Mouse (Mus musculus): ENCODE data around the gene Gm10260.

Gm10260 gene

DNA sequence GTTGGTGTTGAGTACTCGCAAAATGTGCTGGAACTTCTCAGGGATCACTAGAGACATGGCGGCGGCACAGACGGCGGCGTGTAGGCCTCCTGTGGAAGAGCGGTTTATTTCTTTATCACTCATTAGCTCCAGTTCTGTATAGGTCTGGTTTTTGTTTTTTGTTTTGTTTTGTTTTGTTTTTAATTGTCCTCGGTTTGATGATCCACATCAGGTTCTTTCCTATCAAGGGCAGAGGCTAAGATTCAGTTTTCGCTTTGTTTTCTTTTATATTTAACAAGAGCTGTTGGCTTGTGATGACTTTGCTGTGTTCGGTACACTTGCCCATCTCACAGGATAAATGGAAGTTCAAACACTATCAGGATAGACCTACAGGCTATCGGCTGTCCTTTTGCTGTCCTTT lies at the start of gene Gm10260:
Gene Gm10260 (minus strand): TSS at position 101 of the 400 bp plus-strand sequence.
- DNase-seq (ENCODE audit: low spot score in 2 of 2) = no peak

DNA sequence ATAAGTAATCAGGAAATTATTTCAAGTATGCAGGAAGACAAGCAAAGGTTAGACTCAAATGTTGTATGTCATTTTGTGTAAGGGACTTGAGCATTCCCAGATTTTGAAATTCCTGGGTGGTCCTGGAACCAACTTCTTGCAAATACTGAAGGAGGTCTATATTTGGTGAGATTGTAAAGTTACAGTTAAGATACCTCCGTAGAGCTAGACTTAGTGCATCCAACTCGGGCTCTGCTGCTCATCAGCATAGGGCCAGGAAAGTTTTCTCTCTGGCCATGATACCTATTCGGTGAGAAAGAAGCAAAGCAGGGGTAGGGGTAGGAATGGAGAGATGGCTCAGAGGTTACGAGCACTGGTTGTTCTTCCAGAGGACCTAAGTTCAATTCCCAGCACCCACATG lies 49.4 kb upstream of the Gm10260 start:
- no peak for DNase-seq (ENCODE audit: low spot score in 2 of 2)

DNA sequence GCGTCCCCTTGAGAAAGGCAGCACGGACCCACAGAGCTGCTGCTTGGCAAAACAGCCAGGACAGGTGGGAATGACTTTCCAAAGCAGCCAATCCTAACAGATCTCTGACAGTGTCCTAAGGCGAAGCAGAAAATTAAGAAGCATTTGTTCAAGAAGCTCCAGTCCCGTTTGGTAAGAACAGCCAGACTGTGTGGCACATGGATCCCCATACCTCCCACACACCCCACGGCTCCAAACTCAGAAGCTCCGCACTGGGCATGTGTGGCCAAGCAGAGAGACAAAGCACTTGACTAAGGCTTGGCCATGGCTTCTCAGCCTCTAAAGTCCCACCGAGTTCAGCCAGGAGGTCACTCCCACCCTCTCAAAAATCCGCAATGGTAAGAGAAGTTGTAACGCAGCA lies 45.5 kb upstream of the Gm10260 start:
- DNase-seq (ENCODE audit: low spot score in 2 of 2) = no peak

DNA sequence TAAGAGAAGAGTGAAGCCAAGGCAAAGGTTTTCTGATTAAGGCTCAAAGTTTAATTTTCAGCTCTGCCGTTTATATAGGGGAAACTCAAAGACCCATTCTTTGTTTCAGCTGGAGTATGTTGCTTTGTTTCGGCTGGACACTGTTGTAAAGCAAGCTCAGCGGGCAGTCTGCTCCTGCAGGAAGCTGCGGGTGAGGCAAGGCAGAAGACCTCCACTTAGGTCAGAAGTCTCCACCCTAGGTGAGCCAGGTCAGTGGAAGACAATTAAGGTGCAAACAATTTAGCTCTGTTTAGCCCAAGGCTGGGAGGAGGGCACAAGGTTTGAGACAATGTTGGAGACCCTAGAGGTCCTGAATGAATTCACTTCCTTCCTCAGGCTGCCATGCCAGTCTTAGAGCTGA lies 42.0 kb upstream of the Gm10260 start:
- no peak for DNase-seq (ENCODE audit: low spot score in 2 of 2)

DNA sequence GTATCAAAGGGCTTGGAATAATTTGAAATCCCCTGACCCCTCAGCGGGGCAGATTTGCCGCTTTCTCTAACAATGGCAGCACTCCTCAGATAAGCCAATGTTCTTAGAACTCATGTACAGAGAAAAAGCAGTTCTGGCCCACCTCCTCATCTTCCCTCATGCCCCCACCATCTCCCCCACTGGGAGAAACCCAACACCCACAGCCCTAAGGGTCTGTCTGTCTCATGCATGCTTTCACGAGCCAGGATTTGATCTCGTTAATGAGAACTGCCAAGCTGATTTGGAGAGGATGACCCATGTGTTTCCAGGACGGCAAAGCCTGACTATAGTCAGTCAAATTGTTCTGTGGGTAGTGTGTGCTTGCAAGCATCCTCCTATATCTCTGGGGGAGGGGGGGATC lies 37.0 kb upstream of the Gm10260 start:
- no peak for DNase-seq (ENCODE audit: low spot score in 2 of 2)

DNA sequence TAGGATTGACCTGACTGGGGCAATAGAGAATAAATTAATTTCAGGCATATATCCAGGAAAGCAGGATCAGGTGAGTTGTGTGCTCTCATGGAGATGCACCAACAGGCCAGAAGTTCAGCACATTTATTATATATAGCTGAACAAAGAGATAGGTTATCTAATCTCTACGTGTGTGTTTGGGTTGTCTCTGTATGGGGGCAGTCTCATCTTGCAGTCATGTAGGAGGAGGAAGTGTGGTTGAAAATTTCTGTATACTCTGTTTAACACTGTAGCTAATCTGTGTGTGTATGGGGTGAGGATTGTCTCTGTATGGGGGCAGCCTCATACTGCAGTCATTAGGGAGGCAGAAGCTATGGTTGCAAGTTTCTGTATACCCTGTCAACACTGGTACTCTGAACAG lies 34.3 kb upstream of the Gm10260 start:
- no peak for DNase-seq (ENCODE audit: low spot score in 2 of 2)

DNA sequence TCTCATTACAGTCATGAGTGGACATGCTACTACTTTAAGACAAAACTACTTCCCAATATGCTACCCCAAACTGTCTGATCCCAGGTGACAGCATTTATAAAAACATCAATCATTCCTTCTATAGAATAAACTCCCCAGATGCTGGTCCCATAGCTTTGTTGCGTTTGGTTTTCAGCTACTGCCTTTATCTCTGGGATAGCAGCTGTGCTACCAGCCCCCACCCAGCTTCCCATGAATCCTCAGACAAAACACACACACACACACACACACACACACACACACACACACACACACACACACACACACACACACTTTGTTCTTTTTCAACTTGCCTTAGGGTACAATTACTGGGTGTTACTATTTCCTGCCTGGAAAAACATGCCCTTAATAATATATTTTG lies 33.5 kb upstream of the Gm10260 start:
- no peak for DNase-seq (ENCODE audit: low spot score in 2 of 2)

DNA sequence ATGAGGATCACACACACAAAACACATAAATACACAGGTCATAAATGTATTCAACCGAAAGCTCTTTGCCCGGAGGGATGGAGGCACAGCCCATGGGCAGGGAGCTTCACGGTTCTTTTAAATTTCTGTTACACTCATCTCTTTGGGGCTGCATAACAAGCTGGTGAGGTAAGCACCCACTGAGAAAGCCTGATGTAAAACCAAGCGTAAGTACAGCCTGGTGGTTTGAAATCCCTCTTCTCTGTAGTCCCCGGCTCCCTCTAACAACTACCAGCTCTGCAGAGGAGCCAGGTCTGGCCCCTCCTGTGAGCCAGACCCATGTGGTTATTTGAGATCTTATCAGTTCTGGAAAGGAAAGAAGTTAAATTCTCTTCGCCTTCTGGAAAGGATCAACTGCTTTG lies 31.2 kb upstream of the Gm10260 start:
- DNase-seq (ENCODE audit: low spot score in 2 of 2) = no peak

DNA sequence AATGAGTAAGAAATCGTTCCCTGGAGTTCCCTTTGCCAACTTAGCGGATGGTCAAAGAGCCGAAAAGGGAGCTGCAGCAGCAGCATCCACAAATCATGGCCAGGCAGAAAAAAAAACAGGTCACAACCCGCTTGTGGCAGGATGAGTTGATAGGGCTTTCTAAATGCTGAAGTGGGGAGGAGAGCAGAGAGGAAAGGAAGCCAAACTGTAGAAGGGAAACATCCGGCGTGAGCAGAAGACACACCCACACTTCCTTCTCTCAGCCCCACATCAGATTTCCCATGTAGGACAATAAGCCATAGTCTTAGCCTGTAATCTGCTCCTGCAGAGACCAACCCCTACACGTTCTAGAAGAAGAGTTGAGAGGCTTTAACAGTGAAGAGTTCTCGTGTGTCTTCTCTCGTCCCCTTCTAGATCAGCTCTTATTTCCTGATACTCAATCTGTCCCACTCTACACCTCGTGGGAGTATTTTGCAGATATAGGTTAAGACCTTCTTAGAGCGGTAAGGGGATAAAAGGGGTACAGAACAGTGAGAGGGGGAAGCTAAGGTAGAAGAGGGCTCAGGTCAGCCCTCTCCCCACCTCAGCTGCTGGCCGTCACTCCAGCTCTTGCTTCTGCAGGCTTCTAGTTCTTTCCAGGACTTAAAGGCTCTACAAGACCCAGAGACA lies 29.5 kb upstream of the Gm10260 start:
- DNase-seq (ENCODE audit: low spot score in 2 of 2) = no peak

DNA sequence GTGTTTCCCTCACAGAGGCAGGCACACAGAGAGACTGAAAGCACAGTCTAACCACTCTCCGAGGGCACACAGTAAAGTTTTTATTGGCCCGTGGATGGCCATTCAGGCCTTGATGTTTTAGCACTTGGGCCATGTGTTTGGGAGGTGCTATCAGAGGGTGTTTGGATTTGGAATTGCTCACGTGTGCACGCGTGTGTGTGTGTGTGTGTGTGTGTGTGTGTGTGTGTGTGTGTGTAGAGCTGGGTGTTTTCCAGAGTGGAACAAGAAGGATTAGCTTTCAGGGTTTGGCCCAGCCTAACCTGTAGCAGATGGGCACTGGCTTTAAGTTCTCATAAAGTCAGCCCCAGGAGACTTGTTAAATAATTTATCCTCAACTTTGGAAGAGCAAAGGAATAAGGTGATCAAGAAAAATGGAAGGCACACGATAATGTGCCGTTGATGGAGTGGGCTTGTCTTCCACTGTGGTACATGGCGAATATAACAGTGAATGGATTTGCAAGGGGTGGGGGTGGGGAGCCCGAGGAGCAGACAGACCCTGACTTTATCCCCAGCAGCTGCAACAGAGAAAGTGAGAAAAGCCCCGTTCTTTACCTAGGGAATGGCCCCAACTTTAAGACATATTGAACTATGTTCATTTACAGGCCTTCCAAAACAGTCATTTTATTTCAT lies 24.9 kb upstream of the Gm10260 start:
- DNase-seq (ENCODE audit: low spot score in 2 of 2) = no peak

DNA sequence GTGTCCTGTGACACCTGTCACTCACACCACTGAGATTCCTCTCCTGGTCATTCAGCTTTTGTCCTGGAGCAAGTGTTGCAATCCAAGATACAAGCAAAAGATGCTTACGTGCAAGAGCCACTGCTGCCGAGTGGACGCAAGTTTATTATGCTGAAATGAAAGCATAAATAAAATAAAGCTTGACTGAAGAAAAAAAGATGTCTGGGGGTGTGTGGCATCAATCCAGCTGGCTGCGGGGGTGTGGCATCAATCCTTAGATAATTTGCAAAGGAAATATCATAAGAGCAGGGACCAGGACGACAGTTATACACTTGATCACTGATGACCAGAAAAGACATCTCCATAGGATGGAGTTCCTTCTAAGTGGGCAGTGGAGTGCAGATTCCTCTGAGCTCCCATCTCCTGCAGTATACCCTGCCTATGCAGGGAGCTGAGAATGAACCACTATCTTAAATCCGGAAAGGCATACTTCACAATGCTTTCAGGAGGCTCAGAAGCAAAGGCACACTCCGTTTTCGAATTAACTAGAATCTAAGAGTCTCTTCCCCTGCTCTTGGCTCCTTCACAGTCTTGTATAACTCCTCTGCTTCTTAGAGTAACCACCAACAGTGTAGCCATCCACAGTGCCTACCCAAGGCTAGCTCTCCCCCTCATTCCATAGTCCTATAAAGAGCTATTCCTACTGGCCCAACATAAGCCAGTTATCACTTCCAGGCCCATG lies 23.2 kb upstream of the Gm10260 start:
- DNase-seq (ENCODE audit: low spot score in 2 of 2) = no peak

DNA sequence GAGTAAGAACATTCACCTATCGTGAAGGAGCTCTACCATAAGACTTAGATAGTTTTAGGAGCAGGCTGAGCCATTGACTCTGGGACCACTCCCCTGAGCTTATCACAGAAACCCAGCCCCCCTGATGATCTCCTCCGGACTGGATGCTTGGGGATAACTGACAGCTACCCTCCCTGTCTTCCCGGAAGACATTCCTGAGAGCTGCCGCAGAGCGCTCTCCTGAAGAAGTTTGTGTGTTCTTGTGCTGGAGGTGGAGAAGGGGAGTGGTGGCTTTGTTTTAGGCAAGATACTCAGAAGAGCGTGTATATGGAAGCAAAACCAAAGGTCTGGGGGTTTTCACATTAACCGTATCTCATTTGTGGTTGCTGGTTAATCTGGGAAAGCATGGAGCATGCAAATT lies 21.6 kb upstream of the Gm10260 start:
- no peak for DNase-seq (ENCODE audit: low spot score in 2 of 2)

DNA sequence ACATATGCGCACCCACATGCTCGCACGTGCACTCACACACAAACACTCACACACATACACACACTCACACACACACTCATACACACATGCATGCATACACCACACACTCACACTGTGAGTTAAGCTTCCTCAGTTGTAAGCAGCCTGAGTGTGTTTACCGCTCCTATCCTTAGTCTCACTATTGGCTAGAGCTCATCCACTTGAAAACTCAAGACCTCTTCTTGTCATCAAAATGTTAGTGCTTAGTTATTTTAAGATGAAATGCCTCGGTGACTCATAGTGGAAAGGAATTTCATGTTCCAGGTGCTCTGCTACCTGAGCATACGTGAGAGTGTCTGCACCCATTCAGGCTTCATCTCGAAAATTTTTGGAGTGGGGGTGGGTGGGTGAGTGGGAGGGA lies 21.2 kb upstream of the Gm10260 start:
- DNase-seq (ENCODE audit: low spot score in 2 of 2) = no peak

DNA sequence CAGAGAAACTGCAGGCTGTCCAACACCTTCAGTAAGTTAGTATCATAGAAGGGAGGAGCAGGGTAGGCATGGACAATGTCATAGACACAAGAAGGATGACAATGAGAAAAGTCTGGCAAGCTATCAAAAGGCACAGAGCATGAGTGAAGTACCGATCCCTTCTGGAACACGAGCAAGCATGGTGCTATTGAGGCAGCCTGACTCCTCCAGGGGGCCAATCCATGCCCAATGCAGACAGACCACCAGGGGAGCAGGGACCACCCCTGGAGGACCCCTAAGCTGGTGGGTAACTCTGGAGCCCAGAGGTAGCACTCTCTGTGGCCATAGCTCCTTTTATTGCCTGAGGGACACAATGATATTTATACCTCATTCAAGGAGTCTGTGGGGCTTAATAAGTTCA lies 20.1 kb upstream of the Gm10260 start:
- no peak for DNase-seq (ENCODE audit: low spot score in 2 of 2)

DNA sequence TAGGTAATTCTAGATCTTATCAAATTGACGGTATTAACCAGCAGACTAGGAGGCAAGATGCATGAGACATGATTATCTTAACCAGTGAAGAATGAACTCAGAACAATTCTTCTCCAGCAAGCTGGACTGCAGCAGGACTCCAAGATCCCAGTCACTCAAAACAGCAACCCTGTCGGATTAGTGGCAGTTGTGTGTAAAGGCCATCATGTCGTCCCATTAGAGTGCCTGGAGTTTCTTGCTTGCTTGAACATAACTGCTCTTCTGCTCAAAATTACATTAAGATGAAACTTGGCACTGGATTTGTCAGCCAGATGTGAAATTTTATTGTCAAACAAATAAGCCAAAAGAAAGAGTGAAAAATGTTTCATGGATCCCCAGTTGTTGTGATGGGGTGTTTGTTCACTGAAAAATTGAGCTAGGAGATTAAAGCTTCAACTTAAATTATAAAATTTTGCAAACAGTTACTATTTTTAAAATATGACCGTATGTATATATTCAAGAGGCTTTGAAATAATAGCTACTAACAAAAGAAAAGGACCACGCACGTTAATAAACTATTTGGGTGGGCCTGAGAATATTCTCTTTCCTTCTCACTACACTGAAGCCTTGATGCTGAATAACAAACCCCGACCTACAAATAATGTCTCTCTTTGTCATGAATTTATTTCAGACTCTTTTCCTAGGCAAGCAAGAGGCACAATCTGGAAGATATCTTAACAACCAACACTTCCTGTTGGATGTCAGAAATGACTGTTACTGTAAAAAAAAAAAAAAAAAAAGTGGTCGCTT lies 19.4 kb upstream of the Gm10260 start:
- no peak for DNase-seq (ENCODE audit: low spot score in 2 of 2)

DNA sequence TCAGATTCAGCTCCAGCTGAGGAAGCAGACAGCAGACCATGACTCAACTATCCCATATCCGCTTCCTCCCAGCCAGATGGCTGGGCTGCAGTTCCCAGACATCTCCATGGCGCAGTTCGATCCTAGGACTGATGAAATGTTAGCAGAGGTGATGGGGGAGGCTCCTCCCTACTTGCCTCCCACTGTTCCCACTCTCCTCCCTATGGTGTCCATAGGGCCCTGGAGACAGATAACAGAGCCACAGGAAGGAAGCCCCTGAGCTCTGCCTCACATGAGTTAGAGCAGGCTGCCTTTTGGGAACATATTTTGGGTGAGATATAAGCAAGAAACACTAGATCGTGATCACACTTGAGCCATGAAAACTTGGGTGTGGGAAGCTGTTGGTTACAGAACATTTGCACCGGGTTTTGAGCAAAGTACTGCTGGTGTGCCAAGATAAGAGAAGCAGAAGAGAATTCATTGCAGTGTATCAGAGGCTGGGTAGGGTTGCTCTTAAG lies 18.3 kb upstream of the Gm10260 start:
- no peak for DNase-seq (ENCODE audit: low spot score in 2 of 2)

DNA sequence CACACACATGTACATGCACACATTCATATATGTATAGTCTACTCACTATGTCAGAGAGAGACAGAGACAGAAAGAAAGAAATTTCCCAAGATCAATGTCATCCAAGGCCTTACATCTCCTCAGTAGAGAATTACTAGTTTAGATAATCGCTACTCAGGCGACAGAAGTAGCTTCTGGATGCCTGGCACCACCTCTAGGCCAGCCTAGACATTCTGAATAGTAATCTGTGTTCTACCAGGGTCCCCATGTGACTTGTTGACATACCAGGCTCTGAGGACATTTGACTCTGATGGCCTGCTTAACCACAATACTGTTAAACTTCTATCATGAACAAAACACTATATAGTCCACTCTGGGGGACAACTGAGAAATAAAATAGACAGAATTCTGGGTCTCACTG lies 17.2 kb upstream of the Gm10260 start:
- no peak for DNase-seq (ENCODE audit: low spot score in 2 of 2)

DNA sequence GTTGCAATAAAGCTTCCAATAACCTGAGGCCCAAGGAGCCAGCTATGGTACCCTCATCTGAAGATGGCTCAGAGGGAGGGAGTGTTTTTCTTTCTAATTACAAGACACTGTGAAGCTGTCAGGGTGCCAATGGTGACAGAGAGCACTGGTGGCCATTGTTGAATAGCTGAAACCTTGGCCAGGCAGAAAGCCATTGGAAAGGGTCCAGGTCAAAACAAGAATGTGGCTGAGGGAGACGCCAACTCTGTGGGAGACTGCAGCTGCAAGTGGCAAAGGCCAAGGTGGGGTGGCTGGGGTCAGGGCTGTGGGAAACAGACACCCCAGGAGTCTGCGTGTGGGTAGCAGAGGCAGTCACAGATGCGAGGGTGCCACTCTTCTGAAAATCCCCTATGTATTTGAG lies 16.3 kb upstream of the Gm10260 start:
- DNase-seq (ENCODE audit: low spot score in 2 of 2) = peak in 1 of 2 experiments; percentile 47

DNA sequence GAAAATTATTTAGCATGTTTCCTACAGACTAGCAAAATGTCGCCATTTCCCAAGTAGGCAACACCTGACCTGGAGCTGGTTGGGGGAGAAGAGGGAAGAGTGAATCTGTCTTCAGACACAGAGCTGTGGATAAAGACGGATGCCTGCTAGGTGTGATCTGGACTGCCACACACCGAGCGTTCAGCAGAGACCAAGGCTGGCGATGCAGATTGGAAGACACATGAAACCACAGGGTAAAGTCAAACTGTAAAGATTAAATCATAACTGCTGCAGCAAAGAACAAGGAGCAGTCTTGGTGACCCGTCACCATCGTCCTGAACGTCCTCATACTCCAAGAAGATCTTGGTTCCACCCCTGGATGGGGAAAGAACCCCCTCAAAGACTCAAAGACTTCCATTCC lies 15.5 kb upstream of the Gm10260 start:
- DNase-seq (ENCODE audit: low spot score in 2 of 2) = no peak

DNA sequence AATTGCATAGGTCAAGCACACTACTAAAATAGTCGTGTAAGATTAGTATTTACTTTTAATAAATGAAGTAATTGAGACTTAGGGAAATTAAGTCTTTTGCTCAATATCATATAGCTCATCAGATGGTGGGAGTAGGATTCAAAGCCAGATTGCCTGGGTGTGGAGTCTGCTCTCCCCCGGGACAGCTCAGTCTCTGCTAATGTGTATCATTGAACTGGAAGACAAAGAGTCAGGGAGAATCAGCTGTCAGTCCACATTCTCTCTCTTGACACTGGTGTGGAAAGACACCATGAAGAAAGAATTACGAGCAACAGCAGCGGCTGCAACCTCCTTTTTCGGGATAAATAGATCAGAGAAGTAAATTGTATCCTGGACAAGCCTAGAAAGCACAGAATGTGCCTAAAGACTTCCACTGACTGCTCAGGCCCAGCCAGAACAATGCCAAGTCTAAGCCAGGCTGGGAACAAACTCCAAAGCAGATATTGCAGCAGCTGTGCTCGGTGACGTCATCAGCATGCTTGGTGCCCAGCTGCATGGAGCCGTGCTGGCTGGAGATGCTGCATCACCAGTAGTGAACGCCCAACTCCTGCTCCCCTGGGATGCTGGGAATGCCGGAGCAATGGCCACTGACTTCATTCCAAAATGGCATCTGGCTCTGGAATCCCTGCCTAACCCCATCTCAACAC lies 14.5 kb upstream of the Gm10260 start:
- DNase-seq (ENCODE audit: low spot score in 2 of 2) = peak in 1 of 2 experiments; percentile 67

DNA sequence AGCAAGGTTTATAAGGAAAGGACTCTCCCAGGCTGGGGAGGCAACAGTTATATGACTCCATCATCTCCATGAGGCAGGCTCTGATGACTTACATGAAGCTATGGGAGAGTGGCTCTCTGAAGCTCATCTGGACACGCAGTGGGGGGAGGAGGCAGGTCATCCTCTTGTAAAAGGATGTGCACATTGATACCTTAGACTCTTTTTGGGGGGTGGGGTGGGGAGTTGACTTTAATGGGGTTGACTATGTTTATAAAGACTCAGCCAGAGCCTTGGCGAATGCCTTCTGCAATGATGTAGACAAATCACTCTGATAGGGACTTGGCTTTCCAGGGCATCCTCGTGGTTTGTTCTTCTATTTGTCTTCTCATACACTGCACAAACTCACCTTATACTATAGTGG lies 8.8 kb upstream of the Gm10260 start:
- DNase-seq (ENCODE audit: low spot score in 2 of 2) = no peak

DNA sequence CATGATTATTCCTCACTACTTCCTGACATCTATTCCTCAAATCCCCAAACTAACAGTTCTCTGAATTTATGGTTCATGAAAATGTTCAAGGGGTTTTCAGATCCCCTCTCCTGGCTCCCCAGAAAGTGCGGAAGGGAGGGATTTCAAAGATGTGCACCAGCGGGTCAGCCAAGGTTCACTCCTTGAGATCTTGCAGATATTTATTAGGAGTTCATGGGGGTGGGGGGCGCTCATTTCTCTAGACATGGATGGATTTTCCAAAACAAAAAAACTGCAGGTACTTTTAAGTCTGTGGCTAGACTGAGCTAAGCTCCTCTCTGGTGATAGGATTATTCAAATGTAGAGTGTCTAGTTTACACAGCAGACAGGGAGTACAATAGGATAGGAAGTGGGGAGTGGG lies 8.4 kb upstream of the Gm10260 start:
- no peak for DNase-seq (ENCODE audit: low spot score in 2 of 2)

Data from urinary bladder, postnatal 36 days (tissue).